Mouse (Mus musculus) adrenal gland, postnatal 25 days (tissue): ENCODE measurements around the gene Atcay. TPM values are rescaled to one million over a fixed set of nuclear protein-coding genes. Genes with fewer than 3 reads are reported as not detected.
A peak's percentile ranks its signal among the peaks of the same experiment; 100 is the strongest.
"Not testable (repeated sequence)": the region's sequence is repeated elsewhere in the genome, so short reads cannot be mapped to it uniquely, and the experiment has no call there.

Source experiments
- DNase-seq: peaks from one replicate; pipeline ENCODE4 v3.0.0; 2021; ENCODE audit warnings: mixed read lengths
- total RNA-seq: library from RNA; stranded (reverse); gene quantifications from 2 replicates; pipeline ENCODE4 v1.2.3, GENCODE M21; 2021

Atcay gene
- total RNA-seq, 1 experiment from 2014 or later: 2.8 TPM

DNA sequence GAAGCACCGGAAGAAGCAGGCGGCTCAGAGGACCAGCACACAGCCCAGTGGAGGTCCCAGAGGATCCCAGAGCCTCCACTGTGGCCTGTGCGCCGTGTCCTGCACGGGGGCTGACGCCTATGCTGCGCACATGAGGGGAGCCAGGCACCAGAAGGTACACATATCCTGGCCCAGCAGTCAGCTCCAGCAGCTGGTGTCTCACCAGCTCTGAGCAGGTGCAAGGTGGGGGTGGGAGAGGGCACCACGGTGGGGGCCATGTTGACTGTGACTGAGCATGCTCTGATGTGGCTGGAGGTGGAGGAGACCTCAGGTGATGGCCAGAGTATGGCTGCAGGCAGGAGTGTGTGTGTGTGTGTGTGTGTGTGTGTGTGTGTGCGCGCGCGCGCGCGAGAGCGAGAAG is 11.4 kb upstream of the Atcay start:
- DNase-seq: no peak

DNA sequence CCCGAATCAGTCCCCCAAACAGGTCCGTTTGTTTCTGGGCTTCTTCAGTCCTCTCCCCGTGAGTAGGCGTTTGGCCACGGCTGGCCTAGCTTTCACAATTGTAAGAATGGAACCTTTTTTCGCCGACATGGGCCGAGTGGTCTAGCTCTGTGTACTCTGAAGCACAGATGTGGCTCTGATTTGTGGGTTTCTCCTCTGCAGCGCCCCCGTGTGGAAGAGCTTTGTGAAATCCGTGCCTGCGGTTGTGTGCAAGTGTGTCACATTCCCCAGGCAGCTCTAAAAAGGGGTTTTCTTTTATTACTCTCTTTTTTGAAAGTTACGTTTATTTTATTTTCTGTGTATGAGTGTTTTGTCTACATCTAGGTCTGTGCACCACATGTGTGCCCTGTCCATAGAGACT is 10.2 kb upstream of the Atcay start:
- DNase-seq: peak; percentile 65

DNA sequence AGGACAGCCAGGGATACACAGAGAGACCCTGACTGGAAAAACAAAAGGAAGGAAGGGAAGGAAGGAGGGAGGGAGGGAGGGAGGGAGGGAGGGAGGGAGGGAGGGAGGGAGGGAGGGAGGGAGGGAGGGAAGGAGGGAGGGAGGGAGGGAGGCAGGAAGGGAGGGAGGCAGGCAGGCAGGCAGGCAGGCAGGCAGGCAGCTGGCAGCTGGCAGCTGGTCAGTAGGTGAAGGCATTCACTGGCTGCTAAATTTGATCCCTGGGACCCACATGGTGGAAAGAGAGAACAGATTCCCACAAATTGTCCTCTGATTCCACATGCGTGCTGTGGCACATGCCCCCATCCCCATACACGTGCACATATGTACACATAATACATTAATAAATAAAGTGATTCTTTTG is 8.0 kb upstream of the Atcay start:
- no peak for DNase-seq

DNA sequence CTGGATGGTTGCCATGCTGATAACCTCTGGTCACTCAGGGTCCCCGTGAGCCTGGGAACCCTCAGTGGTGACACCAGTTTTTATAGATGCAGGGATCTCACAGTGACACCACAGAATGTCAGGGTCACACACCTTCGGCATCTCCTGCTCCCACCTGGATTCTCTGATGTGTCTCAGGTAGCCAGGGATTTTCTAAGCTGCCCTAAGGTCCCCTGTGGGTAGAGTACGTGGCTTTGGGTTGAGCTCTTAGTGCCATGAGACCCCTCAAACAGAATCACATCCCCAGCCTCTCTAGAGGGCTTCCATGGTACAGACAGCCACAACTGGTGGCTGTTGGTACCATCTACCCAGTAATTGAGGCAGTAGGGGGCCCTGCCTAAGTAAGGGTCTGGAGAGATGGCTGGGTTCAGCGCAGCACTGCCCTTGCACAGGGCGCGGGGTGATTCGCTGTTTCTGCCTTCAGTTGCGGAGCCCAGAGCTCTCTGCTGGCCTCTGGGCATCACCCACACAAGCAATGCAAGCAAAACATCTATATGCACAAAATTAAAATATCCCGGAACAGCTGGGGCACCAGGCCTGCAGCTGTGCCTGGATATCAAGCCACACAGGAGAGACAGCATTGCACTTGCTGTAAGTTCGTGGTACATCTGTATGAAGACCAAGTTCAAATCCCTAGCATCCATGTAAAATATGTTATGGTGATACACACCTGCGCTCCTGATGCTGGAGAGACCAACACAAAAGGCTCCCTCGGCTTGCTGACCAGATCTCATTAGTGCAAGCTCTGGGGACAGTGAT is 6.0 kb upstream of the Atcay start:
- no peak for DNase-seq

DNA sequence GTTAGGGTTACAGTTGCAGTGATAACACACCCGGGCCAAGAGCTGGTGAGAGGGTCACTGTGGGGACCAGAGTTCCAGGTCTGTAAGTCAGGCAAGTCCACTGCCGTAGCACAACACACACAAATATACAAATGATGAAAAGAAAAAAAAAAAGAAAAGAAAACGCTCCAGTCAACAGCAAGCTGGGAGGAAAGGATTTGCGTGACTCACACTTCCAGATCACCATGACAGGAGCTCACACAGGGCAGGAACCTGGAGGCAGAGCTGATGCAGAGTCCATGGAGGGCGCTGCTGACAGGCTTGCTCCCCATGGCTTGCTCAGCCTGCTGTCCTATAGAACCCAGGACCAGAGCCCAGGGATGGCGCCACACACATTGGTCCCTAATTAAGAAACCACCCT is 3.6 kb upstream of the Atcay start:
- no peak for DNase-seq

DNA sequence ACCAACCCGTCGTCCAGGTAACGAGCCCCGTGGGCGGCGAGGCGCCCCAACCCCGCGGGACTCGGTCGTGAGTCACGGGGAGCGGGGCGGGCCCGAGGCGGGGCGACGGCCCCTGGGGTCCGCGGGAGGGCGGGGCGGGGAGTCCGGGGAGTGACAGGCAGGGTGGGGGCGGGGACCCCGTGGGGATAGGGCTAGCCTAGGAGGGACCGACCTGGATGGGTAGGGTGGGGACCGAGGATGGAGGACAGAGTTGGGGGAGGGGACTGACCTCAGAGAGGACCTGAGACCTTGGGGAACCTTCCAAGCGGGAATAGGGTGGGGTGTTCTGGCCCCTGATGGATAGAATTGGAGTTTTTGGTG is 2.6 kb upstream of the Atcay start:
- DNase-seq: no peak

DNA sequence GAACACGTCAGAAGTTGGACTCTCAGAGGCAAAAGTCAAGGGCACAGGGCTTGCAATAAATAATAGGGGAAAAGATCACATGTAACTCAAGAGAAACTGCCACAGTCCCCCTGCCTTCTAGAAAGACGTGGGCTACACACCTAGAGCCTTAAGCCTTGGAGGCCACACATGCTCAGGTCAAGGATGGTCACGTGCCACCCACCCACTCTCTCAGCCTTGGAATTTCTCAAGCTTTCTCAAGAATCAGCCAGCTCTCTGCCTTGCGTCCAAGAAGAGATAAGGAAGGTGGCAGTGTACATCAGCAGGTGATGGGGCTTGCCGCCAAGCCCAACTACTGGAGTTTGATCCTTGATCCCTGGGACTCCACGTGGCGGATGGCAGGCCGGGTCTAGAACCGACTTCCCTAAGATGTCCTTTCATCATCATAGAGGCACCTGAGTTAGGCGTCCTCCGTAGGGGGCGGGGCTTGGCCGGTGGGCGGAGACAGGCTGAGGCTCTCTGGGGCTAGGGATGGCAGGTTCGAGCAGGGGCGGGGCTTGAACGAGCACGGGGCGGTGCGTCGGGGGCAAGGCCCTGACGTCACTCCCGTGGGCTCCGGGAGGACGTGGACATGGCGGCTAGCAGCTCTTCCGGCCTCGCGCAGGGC is 2.1 kb upstream of the Atcay start, which contains the start of gene Zfr2:
TSS of gene Zfr2 (plus strand) at position 576 of the 646 bp plus-strand sequence.
- peak; percentile 95 for DNase-seq

DNA sequence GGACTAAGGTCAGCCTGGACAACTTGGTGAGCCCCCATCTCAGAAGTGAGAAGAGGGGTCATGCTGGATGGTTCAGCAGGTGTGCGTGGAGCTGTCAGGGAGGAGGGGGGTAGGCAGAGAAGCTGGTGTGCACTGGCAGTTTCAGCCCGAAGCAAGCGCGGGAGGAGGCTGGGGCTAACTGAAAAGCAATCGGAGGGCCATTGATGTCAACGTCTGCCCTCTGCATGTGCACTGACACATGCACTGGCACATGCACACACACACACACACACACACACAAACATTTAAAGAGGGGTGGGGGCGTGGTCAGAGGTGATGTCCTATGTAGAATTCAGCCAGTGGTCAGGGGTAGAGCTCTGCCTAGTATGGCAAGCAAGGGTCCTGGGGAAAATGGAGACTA is 803 bp upstream of the Atcay start:
- no peak for DNase-seq

DNA sequence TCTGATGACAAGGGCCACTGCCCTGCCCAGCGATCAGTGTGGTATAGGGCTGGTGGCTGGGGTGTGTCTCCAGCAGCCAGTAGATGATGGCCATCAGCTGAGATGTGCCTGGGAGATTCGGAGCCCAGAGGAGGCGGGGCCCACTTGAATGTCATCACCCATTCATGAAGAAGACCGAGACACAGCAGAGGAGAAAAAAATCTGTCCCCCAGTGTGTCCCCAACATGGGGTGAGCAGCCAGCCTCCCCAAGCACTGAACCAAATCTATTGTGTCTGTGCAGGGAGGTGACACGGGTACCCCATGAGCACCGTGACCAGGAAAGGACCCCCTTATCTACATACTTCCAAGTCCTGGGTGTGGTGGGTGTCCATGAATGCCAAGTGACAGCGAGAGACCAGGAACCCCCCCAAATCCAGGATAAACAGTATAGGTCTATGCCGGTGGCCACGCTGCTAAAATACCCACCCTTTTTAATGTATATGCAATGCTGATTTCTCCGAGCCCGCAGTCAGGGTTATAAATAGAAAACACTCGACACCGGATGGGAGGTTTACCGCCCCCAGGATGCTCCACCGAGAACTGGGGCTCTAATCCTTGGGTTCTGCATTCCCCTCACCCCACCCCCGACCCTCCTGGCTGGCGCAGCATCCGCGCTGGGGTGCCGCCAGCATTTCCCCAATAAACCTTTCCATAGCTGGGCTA is 747 bp downstream of the Atcay start:
- DNase-seq: no peak

DNA sequence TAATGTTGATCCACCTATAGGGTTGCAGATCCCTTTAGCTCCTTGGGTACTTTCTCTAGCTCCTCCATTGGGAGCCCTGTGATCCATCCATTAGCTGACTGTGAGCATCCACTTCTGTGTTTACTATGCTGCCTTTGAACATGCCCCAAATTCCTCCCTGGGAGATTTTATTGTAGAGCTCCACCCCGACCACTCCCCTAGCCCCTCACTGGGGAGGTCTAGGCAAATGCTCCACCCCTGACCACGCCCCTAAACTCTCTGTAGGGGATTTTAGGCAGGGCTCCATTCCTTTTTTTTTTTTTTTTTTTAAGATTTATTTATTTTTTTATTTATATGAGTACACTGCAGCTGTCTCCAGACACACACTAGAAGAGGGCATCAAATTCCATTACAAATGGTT is 6.9 kb downstream of the Atcay start:
- DNase-seq: not testable (repeated sequence)

DNA sequence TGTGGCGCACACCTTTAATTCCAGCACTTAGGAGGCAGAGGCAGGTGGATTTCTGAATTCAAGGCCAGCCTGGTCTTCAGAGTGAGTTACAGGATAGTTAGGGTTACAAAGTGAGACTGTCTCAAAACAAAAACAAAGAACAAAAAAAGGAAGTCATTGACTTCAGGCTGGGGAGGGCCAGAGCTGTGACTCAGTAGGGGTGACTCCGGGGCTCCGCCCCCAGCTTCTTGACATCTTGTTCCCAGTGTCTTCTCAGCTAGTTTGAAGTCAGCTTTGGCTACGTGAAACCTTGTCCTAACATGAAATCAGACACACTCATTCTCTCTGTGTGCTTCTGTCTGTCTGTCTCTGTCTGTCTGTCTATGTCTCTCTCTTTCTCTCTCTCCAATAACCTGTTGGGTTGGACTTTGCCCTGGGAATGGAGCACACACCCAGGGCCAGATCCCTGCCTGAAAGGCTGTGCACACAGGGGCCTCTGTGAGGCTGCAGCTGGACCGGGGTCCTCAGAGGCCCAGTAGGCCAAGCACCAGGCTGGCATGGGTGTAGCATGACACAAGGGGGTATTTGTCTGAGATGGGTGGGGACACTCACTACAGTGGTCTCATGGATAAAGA is 9.1 kb downstream of the Atcay start:
- no peak for DNase-seq

DNA sequence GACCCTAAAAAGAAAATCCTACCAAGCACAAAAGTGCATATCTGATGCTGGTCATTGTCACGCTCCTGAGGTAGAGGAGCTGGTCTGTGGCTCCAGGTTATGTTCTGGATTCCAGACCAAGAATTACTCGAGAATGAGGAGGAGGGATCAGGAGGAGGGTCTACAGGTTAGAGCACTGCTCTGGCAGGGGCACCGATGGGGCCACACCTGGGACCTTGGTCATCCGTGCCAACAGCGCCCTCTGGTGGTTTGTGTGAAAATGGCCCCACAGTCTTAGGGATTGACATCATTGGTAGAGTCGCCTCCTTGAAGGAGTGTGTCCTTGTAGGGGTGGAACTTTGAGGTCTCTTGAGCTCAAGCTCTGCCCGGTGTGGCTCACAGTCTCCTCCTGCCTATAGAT is 12.7 kb downstream of the Atcay start:
- DNase-seq: peak; percentile 73

DNA sequence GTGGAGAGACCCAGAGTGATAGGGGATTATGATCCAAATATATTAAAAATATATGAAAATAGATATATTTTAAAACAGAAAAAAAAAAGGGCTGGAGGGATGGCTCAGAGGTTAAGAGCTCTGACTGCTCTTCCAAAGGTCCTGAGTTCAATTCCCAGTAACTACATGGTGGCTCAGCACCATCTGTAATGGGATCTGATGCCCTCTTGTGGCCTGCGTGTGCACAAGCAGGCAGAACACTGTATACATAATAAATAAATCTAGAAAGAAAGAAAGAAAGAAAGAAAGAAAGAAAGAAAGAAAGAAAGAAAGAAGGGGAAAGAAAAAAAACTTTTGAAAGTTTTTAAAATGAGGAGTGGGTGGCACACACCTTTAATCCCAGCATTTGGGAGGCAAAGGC is 13.4 kb downstream of the Atcay start:
- not testable (repeated sequence) for DNase-seq

DNA sequence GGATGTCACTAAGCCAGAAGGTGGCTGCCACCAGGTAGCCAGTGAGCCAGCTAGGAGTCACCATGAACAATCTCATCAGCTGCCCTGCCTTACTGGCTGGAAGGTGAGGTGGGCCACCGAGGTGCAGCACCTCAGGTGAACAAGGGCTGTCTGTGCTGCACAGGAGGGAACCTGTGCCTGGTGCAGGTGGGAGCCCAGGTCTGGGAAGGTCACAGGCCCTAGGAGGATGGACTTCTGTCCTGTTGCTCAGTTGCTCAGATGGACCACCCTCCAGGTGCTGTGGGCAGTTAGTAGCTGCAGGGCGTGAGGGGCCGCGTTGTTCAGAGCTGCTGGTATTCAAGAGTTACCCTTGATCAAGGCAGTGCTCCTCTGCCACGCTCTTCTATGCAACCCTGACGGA is 13.8 kb downstream of the Atcay start:
- DNase-seq: no peak

DNA sequence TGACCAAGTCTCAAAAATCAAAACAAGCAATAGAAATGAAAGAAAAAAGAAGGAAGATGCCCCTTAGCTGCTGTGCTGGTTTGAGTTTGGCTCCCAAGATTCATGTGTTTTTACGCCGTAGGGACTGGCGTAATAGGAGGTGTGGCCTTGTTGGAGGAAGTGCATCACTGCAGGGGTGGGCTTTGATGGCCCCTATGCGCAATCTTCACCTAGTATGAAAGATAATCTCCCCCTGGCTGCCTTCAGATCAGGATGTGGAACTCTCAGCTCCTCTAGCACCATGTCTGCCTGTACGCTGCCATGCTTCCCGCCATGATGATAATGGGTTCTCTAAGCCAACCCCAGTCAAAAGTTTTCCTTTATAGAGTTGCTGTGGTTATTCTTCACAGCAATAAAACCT is 14.4 kb downstream of the Atcay start:
- no peak for DNase-seq

DNA sequence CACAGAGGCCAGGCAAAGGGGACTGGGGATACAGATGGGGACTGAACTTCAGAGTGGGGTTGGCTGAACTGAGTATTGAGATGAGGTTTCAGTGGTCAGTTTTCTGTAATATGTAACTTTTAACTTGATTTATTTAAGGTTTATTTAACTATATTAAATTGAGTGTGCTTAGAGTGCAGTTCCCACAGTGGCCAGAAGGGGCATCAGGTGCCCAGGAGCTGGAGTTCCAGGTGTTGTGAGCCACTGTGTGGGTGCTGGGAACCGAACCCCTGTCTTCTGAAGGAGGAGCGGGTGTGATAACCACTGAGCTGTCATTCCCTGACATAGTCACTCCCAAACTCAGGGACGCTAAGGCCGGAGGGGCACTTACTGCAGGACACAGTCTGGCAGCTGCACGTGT is 20.5 kb downstream of the Atcay start:
- no peak for DNase-seq

DNA sequence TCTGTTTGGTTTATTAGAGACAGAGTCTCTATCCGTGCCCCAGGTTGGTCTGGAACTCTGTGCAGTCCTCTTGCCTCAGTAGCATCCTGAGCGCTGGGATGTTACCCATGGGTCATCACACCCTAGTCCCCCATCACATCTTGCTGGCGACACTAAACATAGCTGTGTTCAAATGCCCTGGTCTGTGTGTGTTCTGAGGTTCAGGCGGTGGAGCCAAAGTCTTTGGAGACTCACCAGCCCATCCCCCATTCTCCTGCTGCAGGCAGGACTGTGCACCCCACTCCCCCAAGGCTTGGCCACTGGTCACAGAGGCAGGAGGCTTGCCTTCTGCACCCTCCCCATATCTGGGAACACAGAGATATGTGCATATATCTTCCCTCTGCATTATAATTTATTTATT is 26.5 kb downstream of the Atcay start:
- no peak for DNase-seq

DNA sequence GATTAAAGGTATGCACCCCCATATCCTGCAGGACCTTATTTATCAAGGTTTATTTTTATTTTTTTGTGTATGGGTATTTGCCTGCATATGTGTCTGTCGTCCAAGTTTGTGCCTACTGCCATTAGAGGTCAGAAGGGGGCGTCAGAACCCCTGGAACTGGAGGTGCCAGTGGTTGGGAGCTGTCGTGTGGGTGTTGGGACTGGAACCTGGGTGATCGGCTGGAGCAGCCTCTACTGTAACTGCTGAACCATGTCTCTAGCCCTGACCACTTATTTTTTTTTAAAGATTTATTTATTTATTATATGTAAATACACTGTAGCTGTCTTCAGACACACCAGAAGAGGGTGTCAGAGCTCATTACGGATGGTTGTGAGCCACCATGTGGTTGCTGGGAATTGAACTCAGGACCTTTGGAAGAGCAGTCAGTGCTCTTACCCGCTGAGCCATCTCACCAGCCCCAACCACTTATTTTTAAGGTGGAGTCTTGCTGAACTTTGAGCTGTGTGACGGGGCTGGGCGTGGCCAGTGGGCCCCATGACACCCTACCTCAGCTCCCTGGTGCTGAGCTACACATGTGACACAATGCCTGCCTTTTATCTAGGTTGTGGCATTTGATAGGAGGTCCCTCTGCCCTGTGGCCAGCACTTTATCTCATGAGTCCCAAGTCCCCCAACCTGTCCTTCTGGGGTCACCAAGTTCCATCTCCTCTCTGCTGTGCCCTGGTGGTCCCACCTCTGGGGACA is 27.5 kb downstream of the Atcay start:
- DNase-seq: no peak

DNA sequence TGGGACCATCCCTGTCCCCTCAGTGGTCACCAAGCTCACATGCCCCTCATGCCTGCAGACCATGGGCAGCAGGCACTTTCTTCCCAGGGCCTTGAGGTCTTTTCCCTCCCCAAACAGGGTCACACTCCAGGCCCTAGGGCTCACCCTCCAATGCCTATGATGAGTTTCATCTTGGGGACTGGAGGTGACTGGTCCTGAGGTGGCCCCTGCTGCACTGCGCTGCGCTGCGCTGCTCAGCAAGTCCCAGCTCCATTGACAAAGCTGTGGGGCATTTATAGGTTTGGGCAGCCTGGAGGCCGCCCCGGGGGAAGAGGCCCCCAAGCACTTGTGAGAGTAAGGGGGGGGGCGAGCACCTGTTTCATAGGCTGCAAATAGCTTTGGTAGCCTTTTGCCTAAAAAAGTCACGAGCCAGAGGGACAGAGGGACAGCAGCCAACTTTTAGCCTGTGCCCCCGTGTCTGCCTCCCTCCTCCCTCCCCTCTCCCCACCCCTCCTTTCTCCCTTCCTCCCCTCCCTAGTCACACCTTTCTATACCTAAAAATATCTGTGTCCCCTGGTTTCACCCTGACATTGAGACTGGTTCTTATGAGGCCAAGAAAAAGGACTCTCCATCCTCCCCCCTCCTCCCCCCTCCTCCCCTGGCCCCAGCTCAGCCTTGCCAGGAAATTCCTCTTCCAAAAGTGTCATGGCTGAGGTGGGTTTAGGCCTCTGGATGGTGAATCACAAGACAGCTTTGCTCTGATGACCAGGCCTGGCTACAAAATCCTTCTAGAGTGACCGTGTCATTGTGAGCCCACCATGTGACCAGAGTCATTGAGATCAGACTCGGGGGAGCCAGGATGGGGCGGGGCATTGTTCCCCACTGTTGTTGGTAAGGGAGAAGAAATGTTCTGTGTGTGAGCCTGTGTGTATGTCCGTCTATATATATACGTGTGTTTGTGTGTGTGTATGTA is 28.6 kb downstream of the Atcay start, which contains the start of gene Nmrk2:
TSS of gene Nmrk2 (minus strand) at position 245 of the 952 bp plus-strand sequence.
- no peak for DNase-seq

DNA sequence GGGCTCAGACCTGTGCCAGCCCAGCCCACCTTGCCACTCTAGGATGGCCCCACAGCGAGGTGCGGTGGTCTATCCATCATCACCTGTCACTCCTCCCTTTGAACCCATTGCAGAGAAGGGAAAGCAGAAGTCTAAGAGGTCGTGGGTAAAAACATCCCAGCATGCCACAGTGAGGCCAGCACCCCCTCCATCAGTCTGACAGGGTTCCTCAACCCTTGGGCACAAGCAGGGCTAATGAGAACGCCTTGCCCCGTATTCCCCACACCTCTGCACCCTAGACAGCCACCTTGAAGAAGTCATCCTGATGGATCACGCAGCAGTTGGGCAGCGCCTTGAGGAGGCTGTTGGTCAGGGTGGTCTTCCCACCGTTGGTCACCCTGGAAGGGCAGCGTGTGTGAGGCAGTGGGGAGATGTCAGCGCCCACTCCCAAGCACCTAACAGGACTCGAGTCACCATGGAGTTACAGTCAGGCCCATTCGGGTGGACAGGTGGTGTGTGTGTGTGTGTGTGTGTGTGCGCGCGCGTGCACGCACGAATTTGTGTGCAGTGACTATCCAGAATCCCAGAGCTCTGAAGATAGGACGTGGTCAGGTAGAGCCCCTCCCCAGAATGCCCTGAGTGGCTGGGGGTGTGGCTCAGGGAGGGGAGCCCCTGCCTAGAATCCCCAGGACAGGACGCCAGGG is 29.9 kb downstream of the Atcay start:
- DNase-seq: no peak
